28 mouse cellular contexts compared by ENCODE assay signal in the genomic region with DNA sequence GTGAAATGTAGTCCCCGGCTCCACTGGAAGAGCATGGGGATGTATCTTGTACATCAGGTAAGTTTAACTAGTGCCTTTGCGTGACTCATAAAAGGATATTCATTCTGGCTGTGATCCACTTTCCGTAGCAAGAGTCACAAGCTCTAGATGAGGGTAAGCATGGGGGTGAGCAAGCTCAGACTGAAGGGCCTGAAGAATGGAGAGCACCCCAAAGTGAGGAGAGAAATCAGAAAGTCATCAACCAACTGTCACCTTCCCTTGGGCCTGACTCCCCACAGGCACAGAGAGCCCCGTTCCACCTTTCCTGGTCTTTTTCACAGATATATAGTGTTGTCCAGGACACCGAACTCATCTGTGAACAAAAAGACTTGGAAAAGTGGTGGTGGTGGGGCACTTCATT.
"Had no signal": no experiment of that assay in that cellular context is flagged by ENCODE, and none has a peak within 500 bp of the region (broad histone marks: within the 10 kb centered on the region; RNA-seq: fewer than 3 reads in every experiment).

No protein-coding gene starts in this region.

- H3K27ac ChIP-seq: gastrocnemius, adult 2 months; heart, adult 2 months; heart, embryonic 13.5 days; heart, embryonic 15.5 days; hindbrain, embryonic 10.5 days; hindbrain, embryonic 12.5 days; hindbrain, embryonic 14.5 days; intestine, embryonic 15.5 days; layer of hippocampus, adult 2 months; left cerebral cortex, adult 2 months; limb, embryonic 10.5 days; limb, embryonic 12.5 days; liver, embryonic 13.5 days; liver, embryonic 15.5 days had no signal

- DNase-seq: gastrocnemius, adult 2 months; gastrocnemius, postnatal 10 days; gastrocnemius, postnatal 25 days; heart, adult 2 months; heart, postnatal 4 days; kidney, adult 18-20 months; kidney, adult 8-10 months; kidney, postnatal 10 days; kidney, postnatal 25 days; kidney, postnatal 4 days; liver; liver, embryonic 13.5 days had no signal

- H3K27me3 ChIP-seq: heart, embryonic 13.5 days; heart, embryonic 15.5 days; hindbrain, embryonic 12.5 days; intestine, embryonic 15.5 days; limb, embryonic 12.5 days; liver, embryonic 13.5 days; liver, embryonic 15.5 days had no signal

- H3K4me3 ChIP-seq: gastrocnemius, adult 2 months; heart, adult 2 months; heart, embryonic 13.5 days; heart, embryonic 15.5 days; hindbrain, embryonic 10.5 days; hindbrain, embryonic 12.5 days; intestine, embryonic 15.5 days; layer of hippocampus, adult 2 months; left cerebral cortex, adult 2 months; limb, embryonic 10.5 days; limb, embryonic 12.5 days; liver, embryonic 13.5 days; liver, embryonic 15.5 days had no signal

- H3K36me3 ChIP-seq: heart, embryonic 13.5 days; heart, embryonic 15.5 days; hindbrain, embryonic 10.5 days; hindbrain, embryonic 12.5 days; intestine, embryonic 15.5 days; limb, embryonic 10.5 days; limb, embryonic 12.5 days; liver, embryonic 13.5 days; liver, embryonic 15.5 days had no signal

- ATAC-seq: hindbrain, embryonic 16.5 days; inflammation-experienced regulatory T-cells, adult 6 months; intestine, embryonic 15.5 days; intestine, postnatal 0 days had no signal

- H3K9me3 ChIP-seq: heart, embryonic 13.5 days; heart, embryonic 15.5 days; hindbrain, embryonic 10.5 days; hindbrain, embryonic 12.5 days; intestine, embryonic 15.5 days; limb, embryonic 10.5 days; limb, embryonic 12.5 days; liver, embryonic 13.5 days; liver, embryonic 15.5 days had no signal

- H3K9ac ChIP-seq: heart, embryonic 13.5 days; heart, embryonic 15.5 days; hindbrain, embryonic 12.5 days; hindbrain, embryonic 14.5 days; intestine, embryonic 15.5 days; limb, embryonic 12.5 days; liver, embryonic 13.5 days; liver, embryonic 15.5 days had no signal

- H3K4me1 ChIP-seq: intestine, embryonic 15.5 days; limb, embryonic 10.5 days; liver, embryonic 13.5 days; liver, embryonic 15.5 days had no signal

- H3K4me2 ChIP-seq: heart, embryonic 11.5 days; heart, embryonic 13.5 days; heart, embryonic 15.5 days; hindbrain, embryonic 12.5 days; hindbrain, embryonic 14.5 days; intestine, embryonic 15.5 days; limb, embryonic 12.5 days; liver, embryonic 11.5 days; liver, embryonic 13.5 days; liver, embryonic 15.5 days had no signal
